ENCODE assay signal across 8 mouse cellular contexts in the genomic region with DNA sequence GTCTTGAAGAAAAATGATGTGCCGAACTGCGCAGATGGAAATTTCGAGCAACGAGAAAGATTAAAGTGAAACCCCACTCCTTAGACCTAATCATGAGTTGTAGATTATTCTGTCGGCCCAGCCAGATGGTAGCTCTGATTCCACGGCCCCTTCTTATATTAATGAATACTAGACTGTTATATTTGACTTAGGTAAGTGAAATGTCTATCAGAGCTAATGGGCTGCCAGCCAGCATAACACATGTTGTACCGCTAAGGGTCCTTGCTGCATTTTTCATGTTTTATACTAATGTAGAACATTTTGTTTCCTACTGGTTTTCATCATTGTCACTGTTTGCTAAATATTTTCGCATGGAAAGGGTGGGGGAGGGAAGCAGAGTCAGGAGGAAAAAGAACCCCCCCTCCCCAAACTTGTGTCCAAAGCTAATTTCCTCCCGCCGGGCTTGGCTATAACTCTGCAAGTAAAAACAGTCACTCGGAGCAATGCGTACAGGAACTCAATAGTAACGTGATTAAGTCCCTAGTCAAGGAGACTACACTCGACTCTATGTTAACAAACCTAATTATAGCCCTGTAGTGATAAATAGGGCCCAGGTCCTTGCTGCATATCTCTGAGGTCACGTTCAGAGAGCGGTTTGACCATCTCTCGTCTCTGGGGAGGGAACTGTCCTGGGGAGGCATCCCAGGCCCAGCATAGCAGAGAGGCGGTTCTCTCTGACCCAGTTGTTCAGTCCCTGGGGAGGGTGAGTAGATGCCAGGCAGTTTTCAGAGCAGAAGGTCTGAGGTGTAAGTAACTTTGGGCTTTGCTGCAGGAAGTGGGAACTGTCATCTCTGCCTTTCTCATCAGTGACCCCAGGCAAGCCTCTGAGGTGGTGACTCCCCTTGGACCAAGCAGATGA. TPM values are rescaled to one million over a fixed set of nuclear protein-coding genes. Genes with fewer than 3 reads are reported as not detected.
A peak's percentile ranks its signal among the peaks of the same experiment; 100 is the strongest.
DNase-seq lines count a peak whose midpoint lies in the region.

No protein-coding gene starts in this region.

- peak; percentile 45 for DNase-seq in adrenal gland, adult 2 months
- DNase-seq in adrenal gland, postnatal 25 days: no peak
- DNase-seq in embryo, embryonic 10 days (ENCODE audit: low spot score): peak; percentile 61
- DNase-seq in heart, postnatal 4 days: peak; percentile 19
- peak; percentile 5 to 18 for DNase-seq in layer of hippocampus, postnatal 36 days
- peak; percentile 5 for DNase-seq in yolk sac, embryonic 10.5 days (ENCODE audit: low spot score)
- no peak for DNase-seq in urinary bladder, postnatal 36 days (ENCODE audit: low spot score in 2 of 2)
- no peak for DNase-seq in cerebellum, adult 11 months

RNA-seq across cellular contexts. Expression of a gene that starts 56.0 kb away (rescaled TPM):
- total RNA-seq in adrenal gland, adult 2 months (2021): 10 to 100 TPM; 59.2 to 77.6 TPM
- polyA plus RNA-seq in adrenal gland, adult 2 months (2012; rRNA removed): 81.6 and 83.0 TPM in 2 replicates
- total RNA-seq in adrenal gland, postnatal 25 days (2021): 67.2 and 75.0 TPM in 2 replicates
- total RNA-seq in heart, postnatal 4 days (2021): 10 to 100 TPM; 16.9 to 25.9 TPM
- 10 to 100 TPM; 25.5 to 29.8 TPM for total RNA-seq in layer of hippocampus, postnatal 36 days (2021)

Comparison
In these comparisons a context has a peak if more than half of its experiments do, and no peak if none do; other contexts are left out.
1. DNase-seq: peak in adrenal gland, adult 2 months (single experiment), embryo, embryonic 10 days (single experiment), heart, postnatal 4 days (single experiment), layer of hippocampus, postnatal 36 days (2 of 2) and yolk sac, embryonic 10.5 days (single experiment); none in adrenal gland, postnatal 25 days (single experiment), urinary bladder, postnatal 36 days (0 of 2) and cerebellum, adult 11 months (single experiment).